Mouse (Mus musculus) heart, postnatal 36 days (tissue): ENCODE data around the gene Hnf4a. TPM values are rescaled to one million over a fixed set of nuclear protein-coding genes. Genes with fewer than 3 reads are reported as not detected.

ENCODE experiments used
- DNase-seq, 2 experiments: peaks; one replicate each; pipeline ENCODE4 v3.0.0; 2021 to 2022
- intact Hi-C: fragments of 180-260 bp; cut with DNase I; formaldehyde crosslinking; loops from one replicate; pipeline ENCODE4 v1.15.1; 2025
- total RNA-seq, 2 experiments: library from RNA; stranded (reverse); gene quantifications; 2 replicates each; pipeline ENCODE4 v1.2.3; 2021

The Hnf4a gene
- total RNA-seq, 2 experiments from 2014 or later = not detected

DNA sequence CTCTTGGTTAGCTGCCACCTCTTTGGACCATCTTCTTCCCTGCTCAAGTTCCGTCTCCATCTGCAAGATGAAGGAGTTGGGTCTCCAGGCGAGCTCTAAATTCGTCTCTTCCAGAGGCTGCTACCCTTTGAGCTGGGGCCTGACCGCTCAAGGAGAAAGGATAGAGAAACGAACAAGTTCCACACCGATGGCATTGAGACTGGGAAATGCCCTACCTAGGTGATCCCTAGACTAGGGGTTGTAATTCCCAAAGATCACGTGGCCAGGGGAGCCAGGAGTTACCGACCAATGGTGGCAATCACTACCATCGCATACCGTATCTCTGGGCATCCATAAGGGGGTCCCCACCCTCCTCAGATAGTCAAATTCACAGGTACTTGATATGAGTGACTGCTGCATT is 36.1 kb downstream of the Hnf4a start:
- intact Hi-C loops = no loop called here
- no peak for DNase-seq

DNA sequence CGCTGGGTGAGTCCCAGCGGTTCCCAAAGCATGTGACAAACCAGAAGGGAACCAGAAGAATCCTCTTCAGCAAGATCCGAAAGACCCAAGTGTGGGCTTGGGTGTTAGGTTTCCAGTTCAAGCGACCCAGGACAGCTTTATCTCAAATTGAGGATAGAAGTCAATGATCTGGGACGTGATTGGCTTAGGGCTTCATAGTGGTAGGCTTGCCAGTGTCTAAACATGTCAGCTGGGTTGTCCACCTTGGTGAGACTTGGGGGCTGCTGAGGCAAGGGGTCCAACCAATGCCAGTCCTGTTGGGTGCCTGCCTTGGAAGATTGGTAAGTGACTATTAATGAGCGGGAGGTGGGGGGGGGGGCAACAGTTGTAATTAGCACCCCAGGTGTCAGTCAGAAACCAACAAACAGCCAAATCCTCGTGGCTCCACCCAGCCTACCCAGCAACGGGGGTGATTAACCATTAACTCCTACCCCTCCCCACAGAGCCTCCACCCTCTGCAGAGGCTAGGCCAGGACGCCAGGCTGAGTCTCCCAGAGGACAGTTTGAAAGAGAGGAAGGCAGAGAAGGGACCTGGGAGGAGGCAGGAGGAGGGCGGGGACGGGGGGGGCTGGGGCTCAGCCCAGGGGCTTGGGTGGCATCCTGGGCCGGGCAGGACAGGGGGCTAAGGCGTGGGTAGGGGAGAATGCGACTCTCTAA is 40.2 kb downstream of the Hnf4a start:
- DNase-seq = no peak
- intact Hi-C loops = no loop called here

DNA sequence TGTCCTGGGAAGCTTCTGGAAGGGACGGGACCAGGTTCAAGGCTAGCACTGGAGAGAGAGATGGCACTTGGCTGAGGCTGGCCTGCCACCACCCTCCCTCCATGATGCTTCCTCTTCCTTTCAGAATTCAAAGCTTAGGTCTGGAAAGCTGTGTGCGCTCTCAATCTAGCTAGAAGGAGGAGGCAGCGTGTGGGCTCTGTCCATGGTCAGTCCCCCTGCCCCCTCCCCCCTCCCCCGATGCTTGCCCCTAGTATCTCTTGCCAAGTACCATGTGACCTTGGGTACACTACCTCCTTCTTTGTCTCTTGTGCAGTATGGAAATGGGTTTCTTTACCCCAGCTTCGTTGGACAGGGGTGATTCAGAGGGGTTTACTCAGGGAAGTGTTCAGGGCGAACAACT is 42.2 kb downstream of the Hnf4a start:
- DNase-seq = no peak
- intact Hi-C loops = no loop called here

DNA sequence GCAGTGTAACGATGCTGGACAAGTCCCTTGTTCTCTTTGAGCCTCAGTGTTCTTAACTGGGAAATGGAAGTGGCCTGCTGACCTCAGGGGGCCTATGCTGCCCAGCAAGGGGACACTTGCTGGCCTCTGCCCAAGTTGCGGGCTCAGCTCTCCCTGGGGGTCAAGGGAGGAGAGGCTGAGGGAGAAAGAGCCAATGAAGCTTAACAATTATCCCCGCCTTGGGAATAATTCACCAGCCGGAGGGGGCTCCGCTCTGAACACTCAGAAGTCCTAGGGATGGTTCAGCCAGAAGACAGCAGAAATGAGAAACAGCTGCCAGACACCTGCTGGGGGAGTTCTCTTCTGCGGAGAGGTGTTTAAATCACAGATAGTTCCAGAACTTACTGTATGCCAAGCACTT is 43.2 kb downstream of the Hnf4a start:
- intact Hi-C loops = no loop called here
- DNase-seq = no peak

DNA sequence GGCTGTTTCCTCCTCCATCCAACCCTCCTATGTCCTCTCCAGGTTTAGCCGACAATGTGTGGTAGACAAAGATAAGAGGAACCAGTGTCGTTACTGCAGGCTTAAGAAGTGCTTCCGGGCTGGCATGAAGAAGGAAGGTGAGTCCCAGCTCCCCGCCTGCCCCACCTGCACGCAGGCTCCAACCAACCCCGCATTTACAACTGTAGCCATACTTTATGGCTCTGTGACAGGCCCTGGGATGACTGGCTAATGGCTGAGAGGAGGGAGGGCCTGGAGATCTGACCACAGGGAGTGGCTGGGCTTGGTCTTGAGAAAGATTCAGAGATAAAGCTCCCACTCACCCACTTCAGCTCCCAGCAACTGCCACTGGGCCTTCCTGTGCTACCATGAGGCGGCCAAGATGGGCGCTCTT is 45.9 kb downstream of the Hnf4a start:
- intact Hi-C loops = no loop called here
- no peak for DNase-seq

DNA sequence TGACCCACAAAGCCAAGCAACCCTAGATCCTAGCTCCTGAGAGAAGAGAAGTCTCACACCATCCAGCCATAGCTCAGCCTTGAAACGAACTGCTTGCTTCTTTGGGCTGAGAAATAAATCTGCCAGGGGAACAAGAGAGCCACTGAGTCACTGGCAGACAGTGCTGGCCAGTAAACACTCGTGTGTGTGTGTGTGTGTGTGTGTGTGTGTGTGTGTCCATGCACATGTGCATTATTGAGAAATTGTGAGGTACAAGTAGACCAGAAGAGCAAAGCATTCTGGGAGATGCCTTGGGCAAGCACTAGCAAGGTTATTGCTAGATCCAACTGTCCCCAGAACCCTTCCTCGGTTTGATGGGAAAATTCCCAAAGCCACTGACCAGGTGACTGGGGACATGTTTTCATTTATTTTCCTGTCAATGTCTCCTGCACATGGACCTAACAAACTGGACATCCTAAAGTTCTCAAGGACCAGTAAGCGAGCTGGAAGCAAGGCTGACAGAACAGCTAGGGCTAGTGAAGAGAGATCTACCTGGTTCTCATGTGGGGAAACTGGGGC is 47.9 kb downstream of the Hnf4a start:
- intact Hi-C loops = no loop called here
- no peak for DNase-seq

DNA sequence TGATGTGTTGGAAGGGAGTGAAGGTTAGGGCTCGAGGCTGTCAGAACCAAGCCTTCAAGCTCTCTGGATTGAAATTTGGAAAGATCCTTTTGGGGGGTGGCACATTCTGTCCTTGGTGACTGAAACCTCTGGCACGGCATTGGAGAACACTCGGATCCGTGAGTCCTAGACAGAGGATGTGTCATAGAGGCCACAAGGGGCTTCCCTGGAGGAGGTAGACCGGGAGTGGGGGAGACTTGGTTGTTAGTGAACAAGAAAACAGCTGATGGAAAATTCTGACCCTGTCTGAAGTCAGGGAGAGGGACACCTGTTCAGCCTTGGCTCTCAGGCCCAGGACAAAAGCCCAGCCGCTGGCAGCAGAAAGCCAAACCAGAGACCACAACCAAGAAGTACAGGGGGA is 48.4 kb downstream of the Hnf4a start:
- intact Hi-C loops = no loop called here
- no peak for DNase-seq

DNA sequence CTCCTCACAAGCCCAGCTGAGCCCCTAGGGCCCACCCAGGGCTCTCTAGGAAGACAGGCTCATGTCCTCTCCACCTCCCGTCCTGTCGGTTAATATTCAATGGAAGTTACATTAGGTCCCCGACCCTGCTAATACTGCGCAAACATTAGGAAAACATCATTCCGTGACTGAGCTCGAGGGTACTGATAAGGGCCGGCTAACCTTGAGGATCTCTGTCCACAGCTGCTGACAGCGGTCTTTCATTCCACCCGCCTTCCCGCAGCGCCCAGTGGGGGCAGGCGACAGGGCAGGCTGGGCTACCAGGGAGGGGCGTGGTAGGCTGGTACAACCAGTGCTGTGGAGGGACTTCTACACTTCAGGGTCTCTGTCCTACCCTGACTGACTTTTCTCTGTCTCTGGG is 48.8 kb downstream of the Hnf4a start:
- DNase-seq = no peak
- intact Hi-C loops = no loop called here

DNA sequence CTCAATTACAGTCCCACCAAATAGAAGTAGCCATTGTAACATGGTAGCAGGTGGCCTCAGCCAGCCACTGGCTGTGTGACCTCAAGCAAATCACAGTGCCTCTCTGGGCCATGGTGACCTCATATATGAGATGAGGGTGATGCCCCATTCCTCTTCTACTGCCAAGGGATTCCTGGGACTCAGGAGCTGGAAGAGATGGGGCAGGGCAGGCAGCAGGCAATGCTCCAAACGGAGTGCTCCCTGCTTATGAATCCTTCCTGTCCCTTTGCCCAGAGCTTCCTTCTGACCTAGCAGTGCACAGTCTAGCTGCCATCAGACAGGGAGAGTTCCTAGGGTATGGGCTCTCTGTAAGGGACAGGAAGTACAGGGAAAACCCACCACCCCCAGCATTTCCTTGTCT is 51.9 kb downstream of the Hnf4a start:
- DNase-seq = no peak
- intact Hi-C loops = no loop called here

DNA sequence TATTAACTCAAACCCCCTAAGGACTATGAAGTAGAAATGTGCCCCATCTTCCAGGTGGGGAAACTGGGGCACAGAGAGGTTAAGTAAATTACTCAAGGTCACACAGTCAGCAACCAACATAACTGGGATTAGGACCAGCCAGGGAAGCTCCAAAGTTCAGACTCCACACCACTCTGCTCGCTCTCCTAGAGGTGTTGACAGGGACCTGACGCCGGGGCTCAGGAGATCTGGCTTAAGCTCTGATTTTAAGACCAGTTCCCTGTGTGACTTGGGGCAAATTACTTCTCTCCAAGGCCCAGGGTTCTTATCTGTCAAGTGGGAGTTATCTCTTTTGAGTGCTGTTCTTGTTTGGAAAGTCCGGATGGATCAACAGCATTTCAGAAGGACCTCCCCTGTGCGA is 52.6 kb downstream of the Hnf4a start:
- intact Hi-C loops = no loop called here
- no peak for DNase-seq

DNA sequence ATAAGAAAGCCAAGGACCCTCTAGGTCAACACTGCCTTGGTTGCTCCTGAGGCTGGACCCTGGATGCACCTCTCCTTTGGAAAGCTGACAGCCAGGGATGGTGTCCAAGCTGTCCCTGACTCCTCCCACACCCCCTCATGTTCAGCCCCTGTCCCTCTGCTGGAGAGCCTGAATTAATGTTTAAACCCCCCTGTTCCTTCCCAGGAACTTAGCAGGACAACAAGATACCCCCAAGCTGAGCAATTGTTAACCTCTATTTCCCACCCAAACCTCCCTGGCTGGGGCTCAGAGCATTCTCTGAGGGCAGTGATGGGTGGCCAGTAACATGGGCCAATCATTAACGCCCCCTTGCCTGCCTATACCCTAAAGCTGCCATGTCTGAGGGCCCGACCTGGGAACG is 53.6 kb downstream of the Hnf4a start:
- no peak for DNase-seq
- intact Hi-C loops = no loop called here

DNA sequence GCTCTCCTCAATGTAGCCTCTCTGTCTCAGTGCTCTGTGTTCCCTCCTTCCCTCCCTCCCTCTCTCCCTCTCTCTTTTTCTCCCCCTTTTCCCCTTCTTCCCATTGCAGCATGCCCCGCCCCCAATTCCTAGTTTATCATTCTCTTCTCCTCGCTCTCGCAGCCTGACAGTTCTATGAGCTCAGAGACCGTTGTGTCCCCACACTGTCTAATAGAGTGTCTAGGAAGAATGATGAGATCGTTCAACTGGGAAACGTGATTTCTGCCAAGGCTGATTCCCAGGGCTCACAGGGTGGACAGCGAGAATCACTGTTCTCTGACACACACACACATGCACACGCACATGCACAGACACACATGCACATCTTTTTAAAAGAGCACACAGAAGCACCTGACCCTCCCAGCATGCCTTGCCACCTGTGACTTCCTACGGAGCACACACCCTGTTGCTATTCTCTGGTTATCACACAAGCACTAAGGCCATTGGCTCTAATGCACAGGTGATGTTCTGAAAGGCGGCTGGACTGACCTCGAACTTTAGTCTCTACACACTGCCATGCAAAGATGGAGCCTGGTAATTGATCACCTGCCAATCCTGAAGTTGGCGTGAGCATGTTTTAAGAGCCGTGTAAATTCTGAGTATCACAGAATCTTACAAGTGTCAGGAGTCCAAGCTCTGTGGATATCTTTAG is 54.8 kb downstream of the Hnf4a start:
- intact Hi-C loops = no loop called here
- no peak for DNase-seq

DNA sequence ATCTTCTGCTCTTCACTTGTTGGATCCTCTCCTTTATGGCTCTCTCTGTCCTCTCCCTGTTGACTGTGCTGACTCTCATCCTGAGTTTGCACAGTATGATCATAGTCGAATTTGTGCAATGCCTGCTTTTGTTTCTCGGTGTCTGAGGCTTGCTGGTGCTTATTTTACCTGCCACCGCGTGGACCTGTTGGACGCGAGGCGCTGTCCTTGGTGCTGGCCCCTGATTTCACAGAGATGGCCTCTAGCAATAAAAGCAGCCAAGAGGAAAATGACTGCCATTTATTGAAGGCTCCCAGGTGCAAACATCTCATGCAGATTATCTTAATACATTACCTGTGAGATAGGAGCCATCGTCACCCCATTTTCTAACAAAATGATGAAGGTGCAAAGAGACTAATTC is 58.0 kb downstream of the Hnf4a start:
- intact Hi-C loops = no loop called here
- DNase-seq = no peak

DNA sequence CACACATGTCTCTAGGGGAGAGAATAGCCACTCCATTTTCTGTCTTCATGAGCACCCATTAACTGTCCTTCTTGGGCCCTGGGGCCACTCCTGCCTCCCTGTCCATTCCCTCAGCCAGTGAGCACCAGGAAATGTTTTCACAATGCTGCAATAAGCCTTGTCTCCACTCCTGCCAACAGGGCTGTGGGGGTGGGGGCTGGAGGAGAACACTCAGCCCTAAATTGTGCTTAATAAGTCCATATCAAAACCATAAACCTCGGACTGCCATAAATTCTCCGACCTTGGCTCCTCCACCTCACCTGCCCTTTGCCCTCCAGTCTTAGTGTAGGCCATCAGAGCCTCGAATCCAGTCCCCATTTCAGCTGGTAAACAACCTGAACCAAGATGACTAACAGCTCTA is 67.7 kb downstream of the Hnf4a start:
- intact Hi-C loops = no loop called here
- DNase-seq = no peak

DNA sequence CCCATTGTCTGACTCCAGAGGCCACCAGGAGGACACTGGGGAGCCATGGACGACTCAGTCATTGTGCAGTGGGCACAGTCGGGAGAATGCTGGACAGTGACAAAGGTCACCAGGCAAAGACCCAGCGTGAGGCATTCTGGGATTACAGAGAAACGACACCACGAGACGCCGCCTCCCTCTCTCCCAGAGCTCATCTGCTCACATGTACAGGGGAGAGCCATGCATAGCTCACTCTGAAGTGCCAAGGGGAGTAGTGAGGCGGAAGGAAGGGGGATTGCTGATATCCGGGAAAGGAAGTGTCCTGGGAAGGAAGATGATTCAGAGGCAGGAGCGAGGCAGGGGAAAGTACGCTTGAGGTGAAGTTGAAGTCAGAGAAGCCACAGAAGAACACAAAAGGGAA is 68.6 kb downstream of the Hnf4a start:
- intact Hi-C loops = no loop called here
- DNase-seq = no peak

DNA sequence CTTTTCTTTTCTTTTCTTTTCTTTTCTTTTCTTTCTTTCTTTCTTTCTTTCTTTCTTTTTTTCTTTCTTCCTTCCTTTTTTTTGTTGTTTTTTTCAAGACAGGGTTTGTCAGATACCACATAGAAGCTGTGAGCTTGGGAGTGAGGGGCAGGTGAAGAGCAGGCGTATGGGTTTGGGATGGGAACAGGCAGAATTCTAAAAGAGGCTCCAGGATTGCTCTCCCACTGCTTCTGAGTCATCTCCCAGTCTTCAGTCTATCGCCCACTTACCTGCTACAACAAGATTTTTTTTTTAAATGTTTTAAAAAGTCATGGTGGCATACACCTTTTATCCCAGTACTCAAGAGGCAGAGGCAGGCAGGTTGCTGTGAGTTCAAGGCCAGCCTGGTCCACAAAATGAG is 71.4 kb downstream of the Hnf4a start:
- no peak for DNase-seq
- intact Hi-C loops = no loop called here

DNA sequence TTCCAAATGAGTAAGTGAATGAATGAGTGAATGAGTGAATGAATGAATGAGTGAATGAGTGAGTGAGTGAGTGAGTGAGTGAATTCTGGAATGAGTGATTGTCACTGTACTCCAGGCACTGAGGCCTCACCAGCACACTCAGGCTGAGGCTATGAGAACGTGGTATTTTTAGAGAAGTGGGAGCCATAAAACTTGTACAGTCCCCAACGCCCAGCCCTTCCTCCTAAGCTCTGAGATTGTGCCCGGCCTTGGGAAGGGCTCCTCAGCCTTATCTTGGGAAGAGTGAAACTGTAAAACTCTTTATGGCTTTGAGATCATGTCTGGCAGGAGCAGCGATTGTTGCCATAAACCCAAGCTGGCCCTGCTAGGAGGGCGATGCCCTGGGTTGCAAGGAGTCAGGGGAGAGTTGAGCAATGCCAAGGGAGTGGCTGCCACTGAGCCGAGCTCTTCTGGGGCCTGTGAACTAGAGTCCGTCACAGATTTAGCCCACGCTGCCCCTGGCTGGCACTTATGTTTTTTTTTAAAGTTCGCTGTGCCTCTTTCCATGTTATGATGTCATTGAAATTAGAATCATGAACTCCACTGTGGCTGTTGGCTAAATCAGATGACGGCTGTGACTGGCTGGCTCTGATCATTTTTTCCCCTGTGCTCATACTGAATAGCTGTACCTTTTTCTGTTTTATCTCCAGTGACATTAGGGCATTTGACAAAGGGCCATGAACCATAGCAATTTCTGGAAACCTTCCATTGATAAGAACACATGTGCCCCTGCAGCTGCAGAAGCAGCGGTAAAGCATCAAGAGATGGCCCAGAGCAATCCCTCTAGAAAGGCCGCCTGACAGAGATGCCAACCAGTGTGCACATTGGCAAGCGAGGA is 73.7 kb downstream of the Hnf4a start:
- intact Hi-C loops = no loop called here
- no peak for DNase-seq

DNA sequence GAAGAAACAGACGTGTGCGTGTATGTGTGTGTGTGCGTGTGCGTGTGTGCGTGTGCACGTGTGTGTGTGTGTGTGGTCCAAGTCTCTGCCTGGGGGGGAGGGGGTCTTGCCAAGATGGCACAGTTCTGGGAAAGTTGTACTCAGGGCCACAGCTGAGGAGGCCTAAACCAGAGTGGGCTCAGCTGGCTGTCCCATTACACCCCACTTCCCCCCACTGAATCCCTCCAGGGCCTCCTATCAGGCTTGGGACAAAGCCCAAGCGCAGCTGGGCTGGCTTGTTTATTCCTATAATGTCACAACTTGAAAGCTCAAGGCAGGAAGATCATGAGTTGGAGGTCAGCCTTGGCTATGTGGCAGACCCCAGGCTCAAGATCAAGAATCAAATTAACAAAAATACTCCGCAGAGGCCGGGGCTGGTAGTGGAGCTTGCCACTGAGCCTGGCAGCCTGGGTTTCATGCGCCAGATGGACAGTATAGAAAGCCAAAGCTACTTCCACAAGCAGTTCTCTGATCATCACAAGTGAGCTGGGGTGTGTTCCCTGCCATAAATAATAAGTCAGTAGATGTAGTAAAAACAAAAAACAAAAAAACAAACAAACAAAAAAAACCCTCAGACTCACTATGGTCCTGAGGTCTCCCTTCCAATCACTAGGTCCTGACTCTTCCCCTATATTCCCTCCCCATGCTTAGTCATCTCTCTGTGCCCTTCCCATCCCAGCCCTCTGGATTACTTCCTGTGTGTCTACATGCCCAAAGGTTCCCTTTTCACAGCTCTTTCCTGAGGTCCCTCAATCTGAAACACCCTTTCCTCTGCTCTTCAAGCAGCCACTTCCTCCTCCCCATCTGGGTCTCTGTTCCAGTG is 76.8 kb downstream of the Hnf4a start:
- intact Hi-C loops = no loop called here
- no peak for DNase-seq

DNA sequence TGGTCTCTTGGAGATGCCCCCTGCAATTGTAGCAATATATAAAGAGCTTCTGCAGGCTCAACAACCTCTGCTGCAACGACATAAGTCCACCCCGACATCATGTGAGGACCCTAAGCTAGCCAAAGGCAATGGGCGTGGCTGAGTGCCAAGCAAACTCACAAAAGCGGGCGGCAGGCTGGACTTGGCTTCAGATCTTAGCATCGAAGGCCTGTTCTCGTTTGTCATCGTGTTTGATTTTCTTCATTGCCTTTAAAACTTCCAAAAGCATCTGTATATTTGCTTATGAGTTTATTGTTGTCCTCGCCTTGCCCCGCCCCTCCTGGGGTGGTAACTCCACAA is 77.4 kb downstream of the Hnf4a start:
- intact Hi-C loops = no loop called here
- no peak for DNase-seq

DNA sequence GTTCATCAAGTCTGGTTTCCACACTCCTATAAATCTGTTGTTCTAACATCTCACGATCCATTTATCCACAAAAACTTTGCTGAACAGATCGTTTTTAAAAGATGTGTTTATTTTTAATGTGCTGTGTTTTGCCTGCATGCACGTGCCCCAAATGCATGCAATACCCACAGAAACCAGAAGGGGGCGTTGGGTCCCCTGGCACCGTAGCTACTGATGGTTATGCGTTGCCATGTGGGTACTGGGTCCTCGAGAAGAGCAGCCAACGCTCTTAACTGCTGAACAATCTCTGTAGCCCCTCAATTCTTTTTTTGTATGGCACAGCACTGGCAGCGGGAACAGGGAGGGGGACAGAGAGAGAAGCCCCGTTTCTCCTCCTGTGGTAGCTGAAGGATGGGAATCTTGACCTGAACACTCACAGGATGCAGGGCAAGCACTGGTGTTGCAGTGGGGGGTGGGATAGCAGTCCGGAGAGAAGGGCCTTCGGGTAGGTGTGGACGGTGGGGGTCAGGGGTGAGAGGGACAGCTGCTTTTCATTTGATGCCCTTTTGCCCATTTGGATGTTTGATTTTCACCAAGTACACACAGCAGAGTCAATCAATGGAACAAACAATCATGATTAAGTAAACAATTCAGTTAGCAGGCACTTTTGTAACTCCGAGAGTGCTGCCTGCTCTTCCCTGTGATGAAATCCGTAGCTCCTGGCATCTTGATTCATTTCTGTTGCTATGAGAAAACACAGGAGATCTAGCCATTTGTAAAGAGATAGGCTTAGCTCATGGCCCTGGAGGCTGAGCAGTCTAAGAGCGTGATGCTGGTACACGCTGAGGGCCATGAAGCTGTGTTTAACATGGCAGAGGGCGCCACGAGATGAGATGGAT is 80.0 kb downstream of the Hnf4a start:
- peak in 1 of 2 experiments; percentile 52 for DNase-seq
- intact Hi-C loops = no loop called here
